Mouse (Mus musculus) layer of hippocampus, postnatal 14 days (tissue): ENCODE data around the gene Ptprd. TPM values are rescaled to one million over a fixed set of nuclear protein-coding genes. Genes with fewer than 3 reads are reported as not detected.
"Not testable (repeated sequence)": the region's sequence is repeated elsewhere in the genome, so short reads cannot be mapped to it uniquely, and the experiment has no call there.

Experiments
- DNase-seq, 2 experiments: peaks; one replicate each; pipeline ENCODE4 v3.0.0; 2021 to 2022; ENCODE audit warnings: low spot score in 2 of 2, mixed read lengths in 1 of 2
- total RNA-seq, 2 experiments: library from RNA; stranded (reverse); gene quantifications; 2 replicates each; pipeline ENCODE4 v1.2.3; 2021

Ptprd gene
- total RNA-seq, 2 experiments from 2014 or later = 163 to 206 TPM

DNA sequence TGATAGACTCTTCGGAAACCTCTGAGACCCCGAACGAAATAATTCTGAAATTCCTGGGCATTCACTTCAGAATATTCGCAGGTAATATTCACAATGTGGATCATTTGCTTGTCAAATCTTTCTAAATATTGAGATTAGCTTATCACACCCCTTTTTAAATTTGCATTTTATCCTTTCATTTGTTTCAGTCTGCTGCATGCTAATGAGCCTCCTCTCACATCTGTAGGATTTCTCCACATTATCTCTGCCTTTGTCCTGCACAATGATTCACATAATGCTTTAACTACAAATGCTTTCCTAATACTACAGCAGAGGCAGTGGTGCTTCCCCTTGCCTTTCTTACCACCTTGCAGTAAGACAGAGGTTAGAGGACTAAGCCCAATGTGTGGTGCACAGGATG, 229.7 kb downstream of the Ptprd start:
- no peak for DNase-seq

DNA sequence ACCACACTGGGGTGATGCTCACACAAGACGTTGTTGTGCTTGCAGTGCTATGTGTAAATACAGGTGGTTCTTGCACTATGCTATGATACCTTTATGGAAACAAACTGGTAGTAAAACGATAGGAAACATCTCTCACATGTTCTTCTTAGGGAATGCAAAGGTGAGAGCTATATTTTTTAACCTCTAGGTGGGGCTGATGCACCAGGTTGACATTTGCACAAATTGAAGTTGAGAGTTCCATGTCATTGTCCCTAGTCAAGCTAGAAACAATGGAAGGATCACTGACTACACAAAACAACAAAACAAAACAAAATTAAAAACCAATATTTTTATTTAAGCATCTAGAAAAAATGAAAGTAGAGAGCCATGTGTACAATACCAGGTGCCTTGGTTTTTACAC, 250.1 kb downstream of the Ptprd start:
- peak in 1 of 2 experiments; percentile 18 for DNase-seq

DNA sequence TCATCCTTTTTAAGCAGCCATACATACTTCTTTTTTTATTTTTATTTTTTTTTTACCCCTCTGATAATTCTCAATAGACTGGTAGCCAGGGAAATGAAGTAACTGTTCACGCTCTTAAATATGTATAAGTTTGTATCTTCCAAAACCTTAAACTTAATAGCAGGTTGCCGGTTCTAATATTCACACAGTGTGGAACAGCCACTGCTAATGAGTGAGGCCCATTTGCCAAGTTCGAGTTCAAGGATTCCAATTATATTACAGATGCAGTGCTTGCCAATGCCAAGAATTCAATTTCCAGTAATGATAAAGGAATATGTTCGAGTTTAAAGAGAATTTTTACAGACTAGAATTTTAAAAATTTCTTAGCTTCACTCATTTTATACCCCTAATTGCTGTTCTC, 322.3 kb downstream of the Ptprd start:
- DNase-seq = no peak

DNA sequence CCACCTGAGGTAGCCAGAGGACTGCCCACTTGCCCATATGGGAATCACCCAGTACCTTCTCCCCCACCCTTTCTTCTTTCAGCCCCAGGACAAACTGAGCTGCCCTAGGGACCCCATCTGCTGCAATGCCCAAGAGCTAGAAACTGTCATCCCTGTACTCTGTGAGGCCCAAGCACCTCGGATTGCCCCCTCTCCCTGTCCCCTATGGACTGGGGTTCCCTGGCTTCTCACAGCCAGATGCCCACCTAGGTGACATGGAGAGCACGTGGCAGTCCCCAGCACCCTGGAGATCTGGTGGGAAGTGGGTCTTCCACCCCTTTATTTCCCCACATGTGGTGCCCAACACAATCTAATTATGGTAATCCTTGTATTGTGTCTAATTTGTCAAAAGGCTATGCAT, 331.5 kb downstream of the Ptprd start:
- no peak for DNase-seq

DNA sequence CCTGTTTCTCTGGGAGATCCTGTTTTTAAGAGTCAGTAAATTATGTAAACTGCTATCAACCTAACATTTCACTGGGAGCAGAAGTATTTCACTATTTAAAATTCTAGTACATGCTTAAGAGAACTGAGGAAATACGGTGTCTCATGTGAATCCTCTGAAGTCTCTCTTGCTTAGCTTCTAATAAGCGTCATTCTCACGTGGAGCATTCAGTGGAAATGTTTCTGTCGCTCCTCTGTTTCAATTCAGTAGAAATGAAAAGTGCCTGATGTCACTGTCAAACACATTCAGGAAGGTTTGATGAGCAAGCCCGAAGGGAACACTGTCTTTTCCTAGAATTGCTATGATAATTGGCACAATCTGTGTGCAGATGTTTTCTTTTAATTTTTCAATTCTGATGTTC, 350.5 kb downstream of the Ptprd start:
- no peak for DNase-seq

DNA sequence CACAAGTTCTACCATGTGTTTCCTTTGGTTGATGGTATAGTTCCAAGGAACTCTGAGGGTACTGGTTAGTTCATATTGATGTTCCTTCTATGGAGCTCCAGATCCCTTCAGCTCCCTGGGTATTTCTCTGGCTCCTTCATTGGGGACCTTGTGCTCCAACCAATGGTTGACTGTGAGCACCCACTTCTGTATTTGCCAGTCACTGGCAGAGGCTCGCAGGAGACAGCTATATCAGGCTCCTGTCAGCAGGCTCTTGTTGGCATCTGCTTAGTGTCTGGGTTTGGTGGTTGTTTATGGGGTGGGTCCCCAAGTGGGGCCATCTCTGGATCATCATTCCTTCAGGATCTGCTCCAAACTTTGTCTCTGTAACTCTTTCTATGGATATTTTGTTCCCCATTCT, 414.4 kb downstream of the Ptprd start:
- not testable (repeated sequence) for DNase-seq

DNA sequence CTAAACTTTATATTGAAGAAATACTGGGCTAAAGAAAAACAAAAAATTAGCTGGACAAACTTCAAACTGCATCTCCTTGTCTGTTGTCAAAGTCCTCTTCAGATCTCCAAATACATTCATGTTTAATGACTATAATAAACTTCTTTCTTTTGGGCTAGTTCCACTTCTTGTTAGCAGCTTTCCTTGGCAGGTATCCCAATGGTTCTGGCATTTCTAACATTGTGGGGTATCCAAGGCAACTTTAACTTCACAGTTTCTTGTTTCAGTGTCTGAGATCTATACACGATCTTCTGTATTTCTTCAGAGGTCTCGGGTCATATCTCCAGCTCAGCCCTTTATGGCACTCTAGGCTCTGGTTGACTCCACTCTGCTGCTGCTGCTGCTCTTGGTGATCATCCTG, 434.5 kb downstream of the Ptprd start:
- DNase-seq = no peak

DNA sequence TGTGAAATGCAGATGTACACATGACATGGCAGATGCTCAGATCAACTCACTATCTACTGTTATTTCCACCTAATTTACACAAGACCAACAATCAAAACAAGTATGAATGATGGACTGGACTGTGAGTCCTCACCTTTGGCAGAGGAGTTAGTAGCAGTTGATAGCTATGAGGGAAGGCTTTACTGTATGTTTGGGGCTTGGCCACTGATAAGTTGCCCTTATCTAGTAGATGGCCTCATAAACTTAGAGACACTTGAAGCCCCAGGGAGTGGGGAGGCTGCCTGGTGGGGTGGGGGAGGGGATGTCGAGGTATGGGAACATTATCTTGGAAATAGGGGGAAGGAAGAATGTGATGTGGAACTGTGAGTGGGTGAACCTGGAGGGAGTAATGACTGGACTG, 448.0 kb downstream of the Ptprd start:
- DNase-seq = no peak

DNA sequence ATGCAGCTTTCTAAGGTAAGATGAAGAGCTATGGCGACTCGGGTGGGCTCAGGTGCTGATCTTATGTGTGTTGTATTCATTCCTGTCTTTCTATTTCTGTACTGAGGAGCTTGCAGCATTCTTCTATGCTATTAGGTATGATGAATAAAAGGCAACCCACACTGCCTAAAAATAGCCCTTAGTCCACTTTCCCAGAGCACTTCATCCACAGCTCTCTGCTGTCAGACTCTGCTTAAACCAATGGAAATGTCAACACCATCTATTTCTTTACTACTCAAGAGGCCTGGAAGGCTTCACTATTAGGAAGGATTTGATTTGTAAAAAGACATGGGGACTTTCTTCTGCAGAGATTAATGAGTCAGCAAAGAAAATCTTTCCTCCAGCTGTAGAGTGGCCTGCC, 468.4 kb downstream of the Ptprd start:
- no peak for DNase-seq

DNA sequence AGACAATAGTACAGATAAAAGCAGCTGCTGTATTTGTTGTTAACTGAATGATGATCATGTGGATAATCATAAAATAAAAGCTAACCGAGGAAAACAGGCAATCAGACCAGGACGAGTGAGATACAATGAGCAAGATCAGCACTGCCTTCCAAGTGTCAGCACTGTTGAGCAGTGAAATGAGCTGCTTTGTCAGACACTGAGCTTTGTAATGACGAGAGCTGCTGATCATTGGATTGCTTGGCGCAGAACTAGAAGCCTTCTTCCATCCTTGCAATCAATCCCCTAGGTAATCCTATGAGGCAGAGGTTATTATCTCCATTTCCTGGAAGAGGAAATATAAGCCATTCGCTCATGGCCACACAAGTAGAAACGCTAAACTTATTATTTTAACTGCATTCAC, 489.9 kb downstream of the Ptprd start:
- no peak for DNase-seq

DNA sequence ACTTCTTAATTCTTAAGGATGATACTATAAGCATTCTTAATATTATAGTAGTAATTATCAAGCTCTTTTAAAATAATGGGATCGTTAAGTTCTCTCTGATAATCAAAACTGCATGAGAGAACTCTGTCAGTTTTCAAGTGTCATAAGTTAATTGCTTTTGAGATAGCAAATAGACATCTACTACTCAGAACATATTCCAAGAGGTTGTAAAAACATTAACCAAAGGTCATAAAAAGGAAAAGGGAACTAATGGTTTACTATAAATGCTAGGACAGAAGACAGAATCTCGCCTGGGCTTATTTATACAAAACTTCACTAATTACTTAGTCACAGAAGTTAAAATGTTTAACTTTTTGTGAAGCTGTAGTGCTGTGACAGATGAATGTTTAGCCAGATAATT, 494.0 kb downstream of the Ptprd start:
- DNase-seq = no peak

DNA sequence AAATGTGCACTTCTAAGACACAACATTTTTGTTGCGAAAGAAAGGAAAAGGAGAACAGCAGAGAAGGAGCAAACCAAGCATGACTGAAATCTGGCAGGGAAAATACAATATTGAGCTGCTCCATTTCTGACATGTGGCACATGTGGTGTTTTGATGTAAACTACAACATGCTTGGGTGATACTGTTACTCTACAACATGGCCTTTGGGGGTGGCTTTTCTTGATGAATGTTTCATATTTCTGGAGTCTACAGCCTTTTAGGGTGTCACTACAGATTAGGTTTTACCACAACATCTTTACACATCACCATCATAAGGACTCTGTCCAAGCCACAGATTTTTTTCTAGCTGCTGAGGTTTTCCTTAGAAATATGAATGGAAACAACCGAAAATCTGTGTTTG, 501.5 kb downstream of the Ptprd start:
- DNase-seq = peak in 1 of 2 experiments; percentile 15

DNA sequence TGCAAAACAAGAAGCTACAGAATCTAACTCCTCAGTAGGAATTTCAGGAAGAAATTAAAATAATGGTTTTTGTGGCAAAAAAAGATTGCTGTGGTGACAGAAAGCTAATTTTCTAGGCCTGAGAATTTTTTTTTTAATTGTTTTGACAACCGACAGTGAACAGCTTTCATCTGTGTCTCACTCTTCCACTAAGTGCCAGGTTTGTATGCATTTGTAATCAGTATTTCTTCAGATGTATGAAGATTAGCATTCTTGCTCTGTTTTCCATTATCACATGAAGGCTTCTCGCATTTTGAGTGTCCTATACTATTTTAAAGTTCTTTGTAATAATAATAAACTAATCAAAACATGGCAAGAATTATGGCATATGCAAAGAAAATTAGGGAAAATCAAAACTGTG, 513.5 kb downstream of the Ptprd start:
- peak in 1 of 2 experiments; percentile 11 for DNase-seq

DNA sequence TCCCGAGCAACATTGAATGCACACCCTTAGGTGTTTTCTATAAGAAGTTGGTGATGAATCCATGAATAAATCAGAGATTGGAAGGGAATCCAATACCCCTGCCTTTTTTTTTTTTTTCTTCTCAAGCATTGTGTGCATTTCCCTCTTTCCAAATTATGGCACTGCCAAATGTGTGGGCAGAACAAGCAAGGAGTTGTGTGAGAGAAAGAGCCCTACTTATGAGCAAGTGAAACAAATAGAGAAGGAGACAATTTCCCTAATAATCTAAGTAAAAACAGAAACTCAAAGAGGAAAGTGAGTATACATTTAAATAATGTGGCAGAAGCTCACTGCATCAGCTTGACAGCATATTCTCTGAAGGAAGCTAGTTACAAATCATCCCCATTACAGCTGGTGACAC, 536.0 kb downstream of the Ptprd start:
- peak in 1 of 2 experiments; percentile 24 for DNase-seq

DNA sequence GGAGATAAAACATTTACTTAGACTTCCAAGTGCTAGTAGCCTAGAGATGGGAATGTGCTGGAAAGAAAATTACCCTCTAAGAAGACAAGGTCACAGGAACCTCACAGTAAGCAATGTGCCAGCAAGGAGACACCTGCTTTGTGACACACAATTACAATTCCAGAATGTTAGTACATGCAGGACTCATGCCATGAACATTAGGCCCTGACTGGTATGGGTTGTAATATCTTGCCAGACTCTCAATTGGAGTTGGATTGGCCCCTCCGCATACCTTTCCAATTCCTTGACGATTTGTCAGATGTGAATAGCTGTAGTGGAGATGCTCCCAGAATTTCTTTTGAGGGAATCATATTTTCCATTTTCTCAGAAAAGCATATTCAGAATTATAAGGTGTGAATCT, 547.0 kb downstream of the Ptprd start:
- DNase-seq = no peak

DNA sequence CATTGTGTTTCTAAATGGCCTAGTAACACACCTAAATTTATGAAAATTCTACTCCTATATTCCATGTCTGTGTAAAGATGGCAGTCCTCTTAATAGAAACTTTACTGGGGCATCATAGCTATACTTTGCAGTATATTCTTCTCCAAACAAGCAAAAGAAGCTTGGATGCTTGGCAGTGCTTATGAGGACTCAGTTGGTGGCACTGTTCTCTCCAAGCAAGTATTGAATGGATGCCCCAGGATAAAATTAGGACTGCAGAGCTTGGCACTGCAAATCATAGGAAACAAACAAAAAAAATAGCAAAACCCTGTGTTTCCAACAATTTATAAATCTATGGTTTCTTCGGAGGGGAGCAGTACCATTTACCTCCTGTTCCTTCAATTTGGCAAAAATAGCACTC, 549.5 kb downstream of the Ptprd start:
- DNase-seq = no peak

DNA sequence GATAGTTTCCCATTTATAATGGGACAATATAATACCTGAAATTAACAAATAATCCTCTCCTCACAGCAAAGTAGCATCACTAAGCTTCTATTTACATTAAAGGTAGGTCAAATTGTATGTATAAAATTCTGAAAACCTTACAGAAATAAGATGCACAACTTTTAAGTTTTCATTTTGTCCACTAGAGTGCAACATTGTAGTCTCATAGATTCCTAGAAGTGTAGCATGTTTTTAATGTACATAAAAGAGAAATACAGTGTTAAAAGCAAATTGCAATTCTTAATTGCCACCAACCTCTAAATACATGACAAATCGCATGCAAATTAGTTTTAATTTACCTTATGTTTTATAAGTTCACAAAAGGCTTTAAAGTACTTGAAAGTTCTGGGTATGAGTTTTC, 556.1 kb downstream of the Ptprd start:
- no peak for DNase-seq

DNA sequence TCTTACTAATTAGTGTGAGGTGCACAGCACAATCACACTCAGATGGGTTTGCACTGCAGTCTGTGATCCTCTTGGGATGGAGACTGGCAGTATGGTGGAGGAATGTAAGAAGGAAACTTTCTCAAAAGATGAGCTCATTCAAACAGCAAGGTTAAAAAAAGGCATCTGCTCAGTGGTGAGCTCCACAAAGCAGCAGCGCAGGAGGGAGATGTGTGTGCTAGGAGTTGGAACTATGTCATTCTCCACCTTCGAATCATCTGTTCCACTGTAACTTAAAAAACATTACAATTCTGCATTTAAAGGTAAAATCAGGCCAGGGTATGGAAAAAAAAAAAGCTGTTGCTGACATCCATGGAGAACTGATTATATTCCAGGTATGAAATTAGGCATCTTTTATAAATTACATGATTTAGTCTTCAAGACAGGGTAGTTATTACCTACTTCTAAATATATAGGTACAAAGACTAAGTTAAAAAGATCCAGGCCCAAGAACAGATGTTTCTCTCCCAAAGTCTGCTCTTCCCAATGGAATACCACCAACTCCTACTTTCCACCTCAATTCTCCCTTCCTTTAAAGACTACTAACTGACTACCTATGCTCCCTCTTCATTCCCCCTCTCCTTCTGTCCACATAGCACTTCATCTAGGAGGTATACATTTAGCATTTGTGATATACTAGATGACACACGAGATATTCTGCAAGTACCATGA, 562.0 kb downstream of the Ptprd start:
- DNase-seq = no peak

DNA sequence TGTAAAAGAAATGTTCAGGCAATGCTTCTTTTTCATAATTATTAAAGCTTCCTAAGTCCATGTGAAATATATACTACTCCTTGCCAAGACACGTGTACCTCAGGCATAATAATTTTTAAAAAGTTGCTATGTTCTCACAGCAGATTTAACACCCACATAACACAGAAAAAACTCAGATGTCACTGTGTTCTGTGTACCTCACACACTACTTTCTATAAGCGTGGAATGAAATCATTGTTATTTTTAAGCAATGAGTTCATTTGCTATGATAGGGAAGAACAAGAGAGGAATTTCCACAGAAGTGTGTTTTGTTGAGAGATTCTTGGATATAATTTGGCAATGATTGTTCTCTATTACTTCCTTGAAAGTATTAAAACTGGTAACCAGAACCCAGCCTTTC, 562.9 kb downstream of the Ptprd start:
- DNase-seq = peak in 1 of 2 experiments; percentile 50

DNA sequence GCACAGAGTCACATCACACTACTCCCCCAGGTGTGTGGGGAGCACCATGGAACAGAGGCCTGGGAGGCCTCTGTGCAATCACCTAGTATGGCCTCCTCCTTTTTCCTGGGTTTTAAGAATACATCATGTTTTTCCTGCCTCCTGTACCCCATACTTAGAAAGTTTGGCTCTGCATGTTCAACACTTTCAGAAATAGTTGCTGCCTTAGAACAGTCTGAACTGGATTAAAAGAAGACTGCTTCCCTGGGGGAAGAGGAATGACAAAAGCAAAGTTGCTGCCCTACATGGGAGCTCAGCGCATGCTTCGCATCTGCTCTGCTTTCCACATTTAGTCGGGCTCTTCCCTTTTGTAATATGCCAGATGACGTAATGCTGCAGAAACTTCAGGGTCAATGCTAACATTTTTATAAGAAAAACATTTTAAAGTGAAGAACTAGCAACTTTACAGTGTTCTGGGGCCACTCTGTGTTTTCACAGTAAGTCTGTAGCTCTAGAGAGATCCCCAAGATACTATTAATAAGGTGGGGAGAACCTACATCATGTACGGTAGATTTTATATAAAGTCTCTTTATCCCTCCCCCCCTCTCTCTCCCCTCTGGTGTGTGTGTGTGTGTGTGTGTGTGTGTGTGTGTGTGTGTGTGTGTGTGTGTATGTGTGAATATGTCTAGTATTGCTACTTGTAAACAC, 564.2 kb downstream of the Ptprd start:
- peak in 1 of 2 experiments; percentile 40 for DNase-seq

DNA sequence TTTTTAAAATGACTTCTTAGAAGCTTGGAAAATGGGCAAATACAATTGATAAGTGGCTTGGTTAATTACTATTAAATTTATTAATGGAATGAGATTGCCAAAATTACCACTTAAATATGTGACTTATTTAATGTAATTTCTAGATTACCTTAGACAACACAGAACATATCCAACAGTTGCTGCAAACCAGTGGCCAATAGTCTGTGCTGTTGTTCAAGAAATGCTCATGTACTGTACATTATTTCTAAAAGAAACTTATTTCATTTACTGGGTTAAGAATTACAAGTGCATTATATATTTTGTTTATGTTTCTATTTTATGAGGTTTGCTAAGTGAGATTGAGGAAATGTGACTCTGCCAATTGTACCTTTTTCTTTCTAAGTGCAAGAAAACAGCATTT, 567.3 kb downstream of the Ptprd start:
- peak in 1 of 2 experiments; percentile 46 for DNase-seq

DNA sequence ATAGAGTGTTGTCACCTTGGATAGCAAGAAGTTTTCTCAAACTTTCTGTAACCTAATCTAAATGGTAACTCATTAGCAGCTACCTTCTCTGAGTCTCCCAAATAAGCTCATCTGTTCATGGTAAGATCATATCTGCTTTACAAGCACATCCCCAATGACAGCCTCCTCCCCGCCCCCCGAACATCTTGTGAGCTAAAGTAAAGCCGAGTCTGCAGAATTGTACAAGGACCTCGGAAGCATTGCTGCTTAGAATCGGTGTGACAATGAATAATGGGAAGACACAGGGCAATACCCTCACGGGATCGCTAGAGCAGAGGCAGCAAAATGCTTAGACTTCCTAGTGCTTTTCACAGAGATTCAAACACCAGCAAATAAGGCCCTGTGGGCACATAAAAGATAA, 571.7 kb downstream of the Ptprd start:
- no peak for DNase-seq

DNA sequence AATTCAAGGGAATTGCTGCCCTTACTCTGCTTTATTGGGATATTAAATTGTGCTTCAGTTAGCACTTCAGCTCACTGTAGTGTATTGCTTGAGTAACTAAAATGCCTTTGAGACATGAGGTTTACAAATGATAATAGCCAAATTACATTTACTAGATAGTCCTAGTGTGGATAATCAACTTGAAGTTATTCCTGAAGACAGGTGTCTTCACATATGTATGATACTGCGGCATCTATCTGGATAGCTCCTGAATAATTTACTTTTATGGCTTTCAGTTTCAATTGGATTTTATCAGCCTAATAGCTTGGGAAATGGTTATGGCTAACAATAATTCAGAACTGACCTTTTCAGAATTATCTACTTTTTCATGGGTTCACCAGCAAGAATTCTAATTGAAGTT, 598.6 kb downstream of the Ptprd start:
- DNase-seq = no peak
